Mouse (Mus musculus): ENCODE data around the gene B230217C12Rik. TPM values are rescaled to one million over a fixed set of nuclear protein-coding genes. Genes with fewer than 3 reads are reported as not detected.
"Not testable (repeated sequence)": the region's sequence is repeated elsewhere in the genome, so short reads cannot be mapped to it uniquely, and the experiment has no call there.

B230217C12Rik gene
- total RNA-seq, 2 experiments from 2014 or later: 33.9 to 34.7 TPM

- no peak for DNase-seq (ENCODE audit: low spot score in 2 of 2)
These were observed 21.6 kb downstream of the B230217C12Rik start for GRCm38 (mm10) chr11:97862148-97862547.

GRCm38 (mm10) chr11:97865421-97865820 is 24.8 kb downstream of the B230217C12Rik start:
- no peak for DNase-seq (ENCODE audit: low spot score in 2 of 2)

- no peak for DNase-seq (ENCODE audit: low spot score in 2 of 2)
These were observed 25.7 kb downstream of the B230217C12Rik start for GRCm38 (mm10) chr11:97866091-97866888.

GRCm38 (mm10) chr11:97867591-97867990 is 27.0 kb downstream of the B230217C12Rik start:
- DNase-seq (ENCODE audit: low spot score in 2 of 2): no peak

- not testable (repeated sequence) for DNase-seq (ENCODE audit: low spot score in 2 of 2)
These were observed 31.8 kb downstream of the B230217C12Rik start for GRCm38 (mm10) chr11:97872378-97872777.

- no peak for DNase-seq (ENCODE audit: low spot score in 2 of 2)
These were observed 33.8 kb downstream of the B230217C12Rik start for GRCm38 (mm10) chr11:97874396-97874795.

GRCm38 (mm10) chr11:97877341-97877740 is 36.8 kb downstream of the B230217C12Rik start:
- no peak for DNase-seq (ENCODE audit: low spot score in 2 of 2)

GRCm38 (mm10) chr11:97880362-97880761 is 39.8 kb downstream of the B230217C12Rik start:
- DNase-seq (ENCODE audit: low spot score in 2 of 2): no peak

- peak; percentile 46 to 69 for DNase-seq (ENCODE audit: low spot score in 2 of 2)
These were observed 43.0 kb downstream of the B230217C12Rik start for GRCm38 (mm10) chr11:97883542-97883917.

- DNase-seq (ENCODE audit: low spot score in 2 of 2): peak; percentile 94 to 97
These were observed 43.5 kb downstream of the B230217C12Rik start, which contains the start of gene Fbxo47 for GRCm38 (mm10) chr11:97883918-97884600. Gene Fbxo47, minus strand, starts transcription at chr11:97884154.

GRCm38 (mm10) chr11:97884601-97885185 is 44.1 kb downstream of the B230217C12Rik start:
- DNase-seq (ENCODE audit: low spot score in 2 of 2): no peak

- no peak for DNase-seq (ENCODE audit: low spot score in 2 of 2)
These were observed 44.8 kb downstream of the B230217C12Rik start for GRCm38 (mm10) chr11:97885296-97885915.

- no peak for DNase-seq (ENCODE audit: low spot score in 2 of 2)
These were observed 51.2 kb downstream of the B230217C12Rik start for GRCm38 (mm10) chr11:97891821-97892220.

Other genes starting within 250 kb of the B230217C12Rik start
- gene Epop, start 211.1 kb upstream of the B230217C12Rik start, total RNA-seq (2021): 1 to 10 TPM; 7.4 to 9.8 TPM
- 10 to 100 TPM; 50.5 to 55.5 TPM for gene Mllt6, start 177.4 kb upstream of the B230217C12Rik start, total RNA-seq (2021)
- gene Cisd3, start 155.0 kb upstream of the B230217C12Rik start, total RNA-seq (2021): 10 to 100 TPM; 34.3 to 40.1 TPM
- gene Pcgf2, start 140.3 kb upstream of the B230217C12Rik start, total RNA-seq (2021): 10 to 100 TPM; 51.0 to 52.0 TPM
- 100 to 1,000 TPM; 146 to 170 TPM for gene Psmb3, start 137.4 kb upstream of the B230217C12Rik start, total RNA-seq (2021)
- 100 to 1,000 TPM; 121 to 138 TPM for gene Pip4k2b, start 96.1 kb upstream of the B230217C12Rik start, total RNA-seq (2021)
- gene Cwc25, start 74.2 kb upstream of the B230217C12Rik start, total RNA-seq (2021): 10 to 100 TPM; 19.5 to 20.6 TPM
- under 1 TPM; 0.58 to 0.85 TPM for gene 1700001P01Rik, start 64.9 kb upstream of the B230217C12Rik start, total RNA-seq (2021)
- gene Rpl23, start 58.3 kb upstream of the B230217C12Rik start, total RNA-seq (2021): 100 to 1,000 TPM; 458 to 501 TPM
- gene Lasp1, start 41.8 kb upstream of the B230217C12Rik start, total RNA-seq (2021): 100 to 1,000 TPM; 148 to 150 TPM
- gene Fbxo47, start 43.4 kb downstream of the B230217C12Rik start, total RNA-seq (2021): under 1 TPM; 0.45 to 0.46 TPM
- 1 to 10 TPM; 6.8 to 7.1 TPM for gene Plxdc1, start 145.7 kb downstream of the B230217C12Rik start, total RNA-seq (2021)
- gene Arl5c, start 155.4 kb downstream of the B230217C12Rik start, total RNA-seq (2021): 1 to 10 TPM; 2.0 to 2.1 TPM
- gene Cacnb1, start 182.3 kb downstream of the B230217C12Rik start, total RNA-seq (2021): 100 to 1,000 TPM; 118 TPM
- gene Rpl19, start 185.9 kb downstream of the B230217C12Rik start, total RNA-seq (2021): 100 to 1,000 TPM; 648 to 672 TPM
- 10 to 100 TPM; 13.0 to 14.9 TPM for gene Stac2, start 212.7 kb downstream of the B230217C12Rik start, total RNA-seq (2021)

Data from layer of hippocampus, postnatal 10 days (tissue).